Mouse (Mus musculus): ENCODE measurements at regions not wholly inside any gene's neighbourhood (a gene's known extent, or its start where the extent isn't known, plus 50 kb on each side); places are given as distances from the start of the nearest gene placed in this dataset.

GRCm38 (mm10) chr2:174933013-174933353, 77.1 kb upstream of the Gm14444 start:
- no peak for TF ChIP-seq POLR2A (IDR thresholded peaks at IDR 0.05; ENCODE audit: borderline replicate concordance, control insufficient read depth, low read depth, low read length)
- TF ChIP-seq CTCF (IDR thresholded peaks at IDR 0.05; ENCODE audit: control insufficient read depth, insufficient read depth, low read length), result no peak

Data from bone marrow, adult 2 months (tissue).